Mouse (Mus musculus): ENCODE measurements around the gene Dock2. TPM values are rescaled to one million over a fixed set of nuclear protein-coding genes. Genes with fewer than 3 reads are reported as not detected.

The Dock2 gene
- polyA plus RNA-seq, 2 experiments: 1.6 to 2.6 TPM

DNA sequence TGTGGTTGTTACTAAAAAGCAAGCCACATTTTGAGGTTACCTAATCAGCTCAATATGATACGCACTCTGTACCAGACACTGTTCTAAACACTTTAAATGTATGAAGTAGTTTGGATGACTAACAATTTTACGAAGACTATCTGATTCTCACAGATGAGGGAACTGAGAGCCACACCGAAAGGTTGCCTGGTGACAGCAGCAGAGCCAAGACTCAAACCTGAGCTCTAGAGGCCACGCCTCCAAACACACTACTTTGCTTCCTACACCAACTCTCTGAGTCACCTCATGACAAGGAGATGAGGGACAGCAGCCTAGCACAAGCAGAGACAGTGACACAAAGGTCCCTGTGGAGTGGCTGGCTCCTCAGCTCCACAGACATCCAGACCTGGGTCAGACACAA is 411.5 kb downstream of the Dock2 start:
- Histone ChIP-seq H3K4me2 (replicated peaks; ENCODE audit: low read depth, low read length, severe bottlenecking) (no peak overlapping the region), H3K9me3 (ENCODE audit: control insufficient read depth, low read length) (no peaks in the 10 kb centered on the region), H3K36me3 (ENCODE audit: control insufficient read depth, insufficient read depth, low read length) (no peaks in the 10 kb centered on the region), H3K4me3 (replicated peaks; ENCODE audit: low read length) (no peak overlapping the region), H3K27me3 (ENCODE audit: control insufficient read depth, insufficient read depth, low read length) (no peaks in the 10 kb centered on the region), H3K4me1 (ENCODE audit: control insufficient read depth, insufficient read depth, low read length) (no peaks in the 10 kb centered on the region), H3K27ac (replicated peaks; ENCODE audit: low read depth, low read length) (no peak overlapping the region), H3K9ac (ENCODE audit: low read depth, low read length, severe bottlenecking) (no peak overlapping the region)
- TF ChIP-seq POLR2A (IDR thresholded peaks at IDR 0.05; ENCODE audit: borderline replicate concordance, extremely low read depth, insufficient read depth, insufficient read length): no peak
- ATAC-seq (ENCODE audit: low FRiP score, low read depth) (no peak), DNase-seq (ENCODE audit: low spot score) (no peak)
- WGBS: 87% methylated on average over 4 of the region's 4 CpGs

DNA sequence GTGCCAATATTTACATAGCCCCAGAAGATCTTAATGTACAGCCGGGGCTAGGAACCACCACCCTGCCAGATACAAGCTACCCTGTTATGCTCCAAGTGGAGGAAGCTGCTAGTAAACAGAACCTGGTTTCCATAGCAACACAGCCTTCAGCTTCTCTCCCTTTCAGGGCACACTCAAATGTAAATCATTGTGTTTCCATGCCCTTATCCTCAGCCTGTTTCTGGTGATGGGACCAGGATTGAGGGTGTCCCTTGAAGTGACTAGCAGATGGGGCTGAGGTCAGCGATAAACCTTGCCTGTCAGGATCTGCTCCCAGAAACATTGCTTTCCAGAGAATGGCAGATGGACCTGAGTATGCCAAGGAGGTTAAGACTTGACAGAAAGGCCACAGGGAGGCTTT is 427.6 kb downstream of the Dock2 start:
- no peak for TF ChIP-seq POLR2A (IDR thresholded peaks at IDR 0.05; ENCODE audit: borderline replicate concordance, extremely low read depth, insufficient read depth, insufficient read length)
- 35% methylated on average over 2 of the region's 2 CpGs for WGBS
- Histone ChIP-seq H3K4me1 (ENCODE audit: control insufficient read depth, insufficient read depth, low read length) (0 out of 2 replicates have a peak, but pooled peaks cover 3% of the 10 kb centered on the region), H3K9me3 (ENCODE audit: control insufficient read depth, low read length) (no peaks in the 10 kb centered on the region), H3K27ac (replicated peaks; ENCODE audit: low read depth, low read length) (no peak overlapping the region), H3K27me3 (ENCODE audit: control insufficient read depth, insufficient read depth, low read length) (no peaks in the 10 kb centered on the region), H3K4me3 (replicated peaks; ENCODE audit: low read length) (no peak overlapping the region), H3K4me2 (replicated peaks; ENCODE audit: low read depth, low read length, severe bottlenecking) (no peak overlapping the region), H3K9ac (ENCODE audit: low read depth, low read length, severe bottlenecking) (no peak overlapping the region), H3K36me3 (ENCODE audit: control insufficient read depth, insufficient read depth, low read length) (no peaks in the 10 kb centered on the region)
- ATAC-seq (ENCODE audit: low FRiP score, low read depth): no peak
- peak; percentile 36 for DNase-seq (ENCODE audit: low spot score)

DNA sequence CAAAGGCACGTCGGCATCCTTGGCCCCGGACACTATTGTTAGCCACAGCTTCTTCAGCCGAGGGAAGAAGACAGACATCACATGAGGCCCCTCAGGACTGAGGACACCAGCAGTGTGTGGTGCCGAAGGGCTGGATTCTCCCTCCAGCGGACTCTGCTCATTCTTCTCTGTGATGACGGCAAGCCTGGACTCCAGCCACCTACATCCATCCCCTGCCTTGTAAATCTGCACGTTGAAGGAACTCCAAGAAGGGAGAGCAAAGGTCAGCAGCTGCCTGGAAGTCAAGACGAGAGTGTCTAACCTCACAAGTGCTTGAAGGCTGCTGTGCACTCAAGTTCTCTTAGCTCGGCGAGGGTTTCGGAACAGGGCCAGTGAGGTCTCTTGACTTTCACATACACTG is 428.3 kb downstream of the Dock2 start:
- no peaks in the 10 kb centered on the region for H3K36me3 ChIP-seq (ENCODE audit: control insufficient read depth, insufficient read depth, low read length)

GRCm38 (mm10) chr11:34349453-34350056 is 434.1 kb downstream of the Dock2 start:
- ATAC-seq (ENCODE audit: low FRiP score, low read depth) (no peak), DNase-seq (ENCODE audit: low spot score) (no peak)
- Histone ChIP-seq H3K4me2 (replicated peaks; ENCODE audit: low read depth, low read length, severe bottlenecking) (no peak overlapping the region), H3K9me3 (ENCODE audit: control insufficient read depth, low read length) (no peaks in the 10 kb centered on the region), H3K4me1 (ENCODE audit: control insufficient read depth, insufficient read depth, low read length) (peaks cover 14% of the 10 kb centered on the region), H3K27ac (replicated peaks; ENCODE audit: low read depth, low read length) (no peak overlapping the region), H3K9ac (ENCODE audit: low read depth, low read length, severe bottlenecking) (no peak overlapping the region), H3K36me3 (ENCODE audit: control insufficient read depth, insufficient read depth, low read length) (no peaks in the 10 kb centered on the region; the same call in 1 of the 2 replicates), H3K27me3 (ENCODE audit: control insufficient read depth, insufficient read depth, low read length) (no peaks in the 10 kb centered on the region), H3K4me3 (replicated peaks; ENCODE audit: low read length) (no peak overlapping the region)
- WGBS: 57% methylated on average over 10 of the region's 10 CpGs
- TF ChIP-seq POLR2A (IDR thresholded peaks at IDR 0.05; ENCODE audit: borderline replicate concordance, extremely low read depth, insufficient read depth, insufficient read length): no peak

More for the DNA sequence above, 428.3 kb downstream of the Dock2 start:
- WGBS: 64% methylated on average over 12 of the region's 12 CpGs
- Histone ChIP-seq H3K27me3 (ENCODE audit: control insufficient read depth, insufficient read depth, low read length) (no peaks in the 10 kb centered on the region), H3K9me3 (ENCODE audit: control insufficient read depth, low read length) (no peaks in the 10 kb centered on the region), H3K4me2 (replicated peaks; ENCODE audit: low read depth, low read length, severe bottlenecking) (no peak overlapping the region), H3K27ac (replicated peaks; ENCODE audit: low read depth, low read length) (no peak overlapping the region), H3K4me3 (replicated peaks; ENCODE audit: low read length) (no peak overlapping the region), H3K4me1 (ENCODE audit: control insufficient read depth, insufficient read depth, low read length) (0 out of 2 replicates have a peak, but pooled peaks cover 3% of the 10 kb centered on the region), H3K9ac (ENCODE audit: low read depth, low read length, severe bottlenecking) (no peak overlapping the region)
- ATAC-seq (ENCODE audit: low FRiP score, low read depth): peak; percentile 47; the same call in 1 of the 2 replicates
- DNase-seq (ENCODE audit: low spot score): peak; percentile 25
- no peak for TF ChIP-seq POLR2A (IDR thresholded peaks at IDR 0.05; ENCODE audit: borderline replicate concordance, extremely low read depth, insufficient read depth, insufficient read length)

- Histone ChIP-seq H3K9me3 (ENCODE audit: control insufficient read depth, low read length) (no peaks in the 10 kb centered on the region), H3K27me3 (ENCODE audit: control insufficient read depth, insufficient read depth, low read length) (no peaks in the 10 kb centered on the region), H3K27ac (replicated peaks; ENCODE audit: low read depth, low read length) (peak overlapping the region; percentile 59), H3K36me3 (ENCODE audit: control insufficient read depth, insufficient read depth, low read length) (no peaks in the 10 kb centered on the region; the same call in 1 of the 2 replicates), H3K4me1 (ENCODE audit: control insufficient read depth, insufficient read depth, low read length) (peaks cover 14% of the 10 kb centered on the region), H3K4me2 (replicated peaks; ENCODE audit: low read depth, low read length, severe bottlenecking) (no peak overlapping the region), H3K9ac (ENCODE audit: low read depth, low read length, severe bottlenecking) (no peak overlapping the region), H3K4me3 (replicated peaks; ENCODE audit: low read length) (no peak overlapping the region)
- DNase-seq (ENCODE audit: low spot score): peak; percentile 81
- 17% methylated on average over 4 of the region's 4 CpGs for WGBS
- no peak for TF ChIP-seq POLR2A (IDR thresholded peaks at IDR 0.05; ENCODE audit: borderline replicate concordance, extremely low read depth, insufficient read depth, insufficient read length)
- ATAC-seq (ENCODE audit: low FRiP score, low read depth): peak; percentile 80
Observed at GRCm38 (mm10) chr11:34348287-34348918, 435.3 kb downstream of the Dock2 start.
